Mouse (Mus musculus) T-helper 1 cell (primary cell): ENCODE measurements around the gene Ercc4.

Source experiments
- in situ Hi-C: fragments of 300-600 bp; cut with MboI, MseI; formaldehyde crosslinking; loops from one replicate; pipeline ENCODE4 v1.15.1; 2025; ENCODE audit warnings: high pct_unique_total_duplicates

The Ercc4 gene

DNA sequence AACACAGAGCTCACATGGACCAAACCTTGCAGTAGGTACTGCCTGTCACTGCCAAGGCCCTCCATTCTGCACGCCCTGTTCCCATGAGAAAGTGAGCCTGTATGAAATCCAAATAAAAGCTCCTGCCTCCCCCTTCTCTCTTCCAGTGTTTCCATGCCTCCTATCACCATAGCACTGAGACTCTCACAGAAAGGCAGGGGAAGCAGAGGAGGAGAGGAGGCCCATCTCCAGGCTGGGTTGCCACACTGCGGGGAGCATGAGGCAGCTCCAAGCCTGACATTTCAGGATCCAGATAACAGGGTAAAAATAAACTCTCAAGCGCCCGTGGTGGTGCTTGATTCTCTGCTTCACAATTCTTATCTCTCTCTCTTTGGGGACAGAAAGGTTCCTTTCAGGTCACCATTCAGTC lies 84.2 kb downstream of the Ercc4 start:
- in situ Hi-C loops, result no loop called here

DNA sequence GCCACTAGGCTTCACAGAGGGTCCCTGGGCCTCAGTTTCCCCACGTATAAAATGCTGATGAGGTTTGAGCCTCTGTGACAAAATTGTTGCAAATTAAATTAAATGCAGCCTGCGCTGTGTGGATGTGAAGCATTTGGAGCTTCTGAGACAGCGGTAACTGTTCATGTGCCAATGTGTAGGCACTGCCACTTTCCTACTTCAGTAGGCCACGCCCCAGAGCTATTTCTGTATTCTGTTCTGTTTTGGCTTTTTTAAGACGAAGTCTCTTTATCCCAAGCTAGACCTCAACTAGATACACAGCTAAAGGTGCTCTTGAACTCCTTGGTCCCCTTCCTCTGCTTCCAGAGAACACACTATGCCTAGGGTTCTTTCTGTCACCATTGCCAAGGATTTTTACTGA lies 85.4 kb downstream of the Ercc4 start:
- in situ Hi-C loops, result no loop called here

DNA sequence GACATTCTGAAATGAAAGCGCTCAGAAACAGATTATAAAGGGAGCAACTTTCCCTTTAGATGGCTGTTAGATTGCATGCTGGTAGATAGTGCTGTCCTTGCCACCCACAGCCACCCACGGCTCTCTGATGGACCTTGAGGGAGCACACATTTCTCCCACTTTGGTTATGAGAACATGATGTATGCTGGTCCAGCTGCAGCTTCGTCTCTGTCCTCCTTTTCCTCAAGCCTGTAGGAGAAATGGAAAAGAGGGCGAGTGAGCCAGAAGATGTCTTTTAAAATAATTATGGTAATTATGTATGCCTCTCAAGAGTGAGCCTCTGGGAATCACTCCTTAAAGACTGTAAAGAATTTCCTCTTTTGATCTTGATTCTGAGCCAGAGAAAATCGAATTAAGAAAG lies 87.1 kb downstream of the Ercc4 start:
- in situ Hi-C loops, result no loop called here

DNA sequence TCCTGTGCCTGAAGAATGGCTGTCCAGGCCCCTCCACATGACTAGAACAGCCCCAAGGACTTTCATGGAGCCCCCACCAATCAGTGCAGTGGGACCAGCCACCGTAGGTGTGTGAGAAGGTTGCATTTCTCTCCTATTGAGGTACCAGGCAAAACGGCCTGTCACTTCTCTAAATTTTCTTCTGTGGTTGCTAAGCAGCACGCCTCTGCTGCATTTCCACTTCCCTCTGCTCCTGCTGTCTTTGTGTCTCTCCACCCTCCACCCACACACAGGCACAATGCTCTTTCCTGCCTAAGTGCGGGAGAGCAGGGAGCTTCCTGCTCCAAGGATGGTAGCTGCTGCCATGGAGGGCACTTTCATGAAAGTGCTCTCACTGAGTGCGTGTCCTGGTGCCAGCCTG lies 87.8 kb downstream of the Ercc4 start:
- in situ Hi-C loops, result no loop called here

DNA sequence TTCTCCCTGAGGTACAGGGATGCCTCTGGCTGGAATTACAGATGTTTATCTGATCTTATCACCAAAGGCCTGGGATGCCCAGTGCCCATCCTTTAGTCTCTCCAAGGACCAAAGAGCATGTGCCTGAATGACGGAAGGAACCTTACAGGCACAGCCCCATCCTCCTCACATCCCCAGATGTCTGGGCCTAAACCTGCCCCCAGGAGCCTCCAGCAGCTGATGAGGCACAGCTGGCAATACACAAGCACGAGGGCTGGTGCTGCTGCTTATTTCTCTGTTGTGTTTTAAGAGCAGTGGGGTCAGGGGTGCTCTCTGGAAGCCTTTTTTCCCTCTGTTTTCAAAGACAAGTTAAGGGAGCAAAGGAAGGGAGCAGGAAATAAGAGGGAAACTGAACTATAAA lies 89.7 kb downstream of the Ercc4 start:
- in situ Hi-C loops, result no loop called here
